Mouse (Mus musculus) gonadal fat pad, adult 2 months (tissue): ENCODE results near the gene Dus2. TPM values are rescaled to one million over a fixed set of nuclear protein-coding genes. Genes with fewer than 3 reads are reported as not detected.
"Not testable (repeated sequence)": the region's sequence is repeated elsewhere in the genome, so short reads cannot be mapped to it uniquely, and the experiment has no call there.

ENCODE experiments used
- DNase-seq: peaks from one replicate; pipeline ENCODE4 v3.0.0-alpha.2; 2012; ENCODE audit warnings: low read depth
- polyA plus RNA-seq: library from polyadenylated mRNA; depleted of rRNA; stranded (reverse); fragments of >200 nt; gene quantifications from 2 replicates; pipeline ENCODE4 v1.2.3, GENCODE M21; 2012

Dus2 gene
- polyA plus RNA-seq, 1 experiment: 14.5 TPM

DNA sequence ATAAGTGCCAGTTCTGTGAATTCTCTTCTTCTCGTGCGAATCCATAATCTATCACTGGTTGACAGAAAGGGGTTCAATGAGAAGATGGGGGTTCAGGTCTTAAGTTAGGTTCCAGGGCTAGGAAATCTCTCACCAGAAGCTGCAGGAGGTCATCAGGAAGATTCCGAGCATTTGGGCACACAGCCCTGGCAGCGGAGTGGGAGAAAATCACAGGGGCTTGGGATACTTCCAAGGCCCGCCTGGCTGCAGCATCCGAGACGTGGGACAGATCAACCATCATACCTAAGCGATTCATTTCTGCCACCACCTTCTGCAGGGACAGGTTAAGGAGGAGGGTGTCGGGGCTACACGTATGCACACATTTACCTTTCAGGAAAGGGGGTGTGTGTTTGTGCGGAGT, 2.6 kb upstream of the Dus2 start:
- no peak for DNase-seq

GRCm38 (mm10) chr8:105991546-105991945, 409 bp downstream of the Dus2 start:
- no peak for DNase-seq

DNA sequence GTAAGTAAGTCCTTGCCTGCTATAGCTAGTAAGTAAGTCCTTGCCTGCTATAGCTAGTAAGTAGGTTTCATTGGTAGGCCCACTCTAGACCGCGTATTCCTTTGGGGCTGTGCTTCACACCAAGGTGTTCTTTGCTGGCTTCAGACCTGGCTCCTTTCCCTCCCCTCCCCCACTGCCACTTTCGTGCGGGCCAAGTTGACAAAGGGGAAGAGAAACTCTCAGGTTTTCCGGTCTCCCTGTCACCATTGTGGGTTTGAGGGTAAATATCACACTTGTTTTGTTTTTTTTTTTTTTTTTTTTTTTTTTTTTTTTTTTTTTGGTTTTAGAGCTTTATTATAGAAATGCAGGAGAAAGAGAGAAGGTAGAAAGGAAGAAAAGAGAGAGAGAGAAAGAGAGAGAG, 1.4 kb downstream of the Dus2 start:
- no peak for DNase-seq

GRCm38 (mm10) chr8:105993226-105993625, 2.1 kb downstream of the Dus2 start:
- DNase-seq: no peak

DNA sequence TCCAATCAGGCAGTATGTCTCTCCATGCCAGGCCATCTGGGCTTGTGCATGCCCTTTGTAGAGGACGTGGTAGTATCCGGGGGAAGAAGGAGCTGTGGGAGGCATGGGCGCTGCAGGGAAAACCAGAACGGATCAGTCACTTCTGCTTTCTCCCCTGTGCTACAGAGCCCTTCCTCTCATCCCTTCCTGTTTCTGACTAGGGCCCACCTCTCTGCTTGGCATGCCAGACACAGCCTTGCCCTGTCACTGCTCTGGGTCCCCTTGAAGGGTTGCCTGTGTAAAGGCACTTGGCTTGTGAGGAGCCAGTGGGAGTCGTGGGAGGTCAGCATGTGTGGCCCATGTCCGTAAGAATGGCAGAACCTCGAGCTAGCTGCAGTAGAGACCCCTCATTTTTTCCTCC, 5.2 kb downstream of the Dus2 start:
- no peak for DNase-seq

DNA sequence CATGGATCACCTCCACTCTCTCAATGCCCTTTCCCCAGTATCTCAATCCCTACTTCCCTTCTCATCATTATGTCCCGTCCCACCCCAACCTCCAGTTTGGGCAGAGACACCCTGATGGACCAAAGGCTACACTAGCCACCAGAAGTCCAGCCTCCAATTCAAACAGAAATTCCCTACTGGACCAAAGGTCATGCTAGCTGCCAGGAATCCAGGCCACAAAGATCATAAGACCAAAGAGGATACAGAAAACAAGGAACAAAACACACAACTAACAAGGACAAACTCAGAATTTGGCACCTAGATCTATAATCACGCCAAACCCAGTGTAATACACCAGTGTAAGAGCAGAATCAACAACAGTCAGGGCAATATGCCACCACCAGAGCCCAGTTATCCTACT, 7.8 kb downstream of the Dus2 start:
- no peak for DNase-seq

- no peak for DNase-seq
Observed at GRCm38 (mm10) chr8:106001908-106002307, 10.8 kb downstream of the Dus2 start.

DNA sequence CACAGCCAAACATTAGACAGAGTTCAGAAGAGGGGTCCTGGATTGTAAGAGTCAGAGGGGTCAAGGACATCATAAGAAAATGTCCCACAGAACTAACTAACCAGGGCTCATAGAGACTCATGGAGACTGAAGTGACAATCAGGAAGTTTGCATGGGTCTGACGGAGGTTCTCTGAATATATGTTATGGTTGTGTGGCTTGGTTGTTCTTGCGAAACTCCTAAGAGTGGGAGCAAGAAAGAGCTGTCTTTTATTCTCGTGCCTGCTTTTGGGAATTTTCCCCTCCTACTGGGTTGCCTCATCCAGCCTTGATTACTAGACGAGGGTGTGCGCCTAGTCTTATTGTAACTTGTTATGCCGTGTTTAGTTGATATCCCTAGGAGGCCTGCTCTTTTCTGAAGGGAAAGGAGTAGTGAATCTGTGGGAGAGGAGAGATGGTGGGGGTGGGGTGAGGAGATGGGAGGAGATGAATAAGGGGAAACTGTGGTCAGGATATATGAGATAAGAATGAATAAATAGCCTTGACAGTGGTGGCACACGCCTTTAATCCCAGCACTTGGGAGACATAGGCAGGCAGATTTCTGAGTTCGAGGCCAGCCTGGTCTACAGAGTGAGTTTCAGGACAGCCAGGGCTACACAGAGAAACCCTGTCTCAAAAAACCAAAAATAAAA, 13.5 kb downstream of the Dus2 start:
- DNase-seq: no peak

- no peak for DNase-seq
Observed at GRCm38 (mm10) chr8:106005875-106006274, 14.7 kb downstream of the Dus2 start, which contains the start of gene Dpep2nb. Dpep2nb (minus strand) TSS chr8:106005975.

DNA sequence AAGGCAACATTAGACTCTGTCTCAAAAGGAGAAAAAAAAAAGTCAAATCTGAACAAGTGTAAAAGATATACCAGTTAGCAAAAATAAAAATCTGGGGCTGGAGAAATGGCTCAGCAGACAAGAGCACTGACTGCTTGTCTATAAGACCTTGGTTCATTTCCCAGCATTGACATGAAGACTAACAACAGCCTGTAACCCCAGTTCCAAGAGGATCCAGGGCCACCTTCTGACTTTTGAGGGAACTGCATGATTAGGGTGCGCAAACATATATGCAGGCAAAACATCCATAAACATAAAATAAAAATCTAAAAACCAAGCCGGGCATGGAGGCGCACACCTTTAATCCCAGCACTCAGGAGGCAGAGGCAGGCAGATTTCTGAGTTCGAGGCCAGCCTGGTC, 15.3 kb downstream of the Dus2 start:
- DNase-seq: no peak

GRCm38 (mm10) chr8:106007135-106007534, 16.0 kb downstream of the Dus2 start:
- DNase-seq: no peak

DNA sequence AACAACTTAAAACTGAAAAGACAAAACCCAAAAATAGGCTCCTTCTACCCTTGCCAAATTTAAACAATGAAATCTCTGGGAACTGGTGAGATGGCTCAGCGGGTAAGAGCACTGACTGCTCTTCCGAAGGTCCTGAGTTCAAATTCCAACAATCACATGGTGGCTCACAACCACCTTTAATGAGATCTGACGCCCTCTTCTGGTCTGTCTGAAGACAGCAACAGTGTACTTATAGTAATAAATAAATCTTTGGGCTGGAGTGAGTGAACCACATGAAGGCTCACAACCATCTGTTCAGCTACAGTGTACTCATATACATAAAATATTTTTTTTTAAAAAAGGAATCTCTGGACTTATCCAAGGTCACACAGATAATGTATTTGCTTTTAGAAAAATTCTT, 16.8 kb downstream of the Dus2 start:
- DNase-seq: not testable (repeated sequence)

- DNase-seq: no peak
Observed at GRCm38 (mm10) chr8:106010748-106011642, 19.9 kb downstream of the Dus2 start.

GRCm38 (mm10) chr8:106011643-106011986, 20.5 kb downstream of the Dus2 start, which contains the start of gene Ddx28:
Ddx28 (minus strand) TSS chr8:106011882.
- no peak for DNase-seq

DNA sequence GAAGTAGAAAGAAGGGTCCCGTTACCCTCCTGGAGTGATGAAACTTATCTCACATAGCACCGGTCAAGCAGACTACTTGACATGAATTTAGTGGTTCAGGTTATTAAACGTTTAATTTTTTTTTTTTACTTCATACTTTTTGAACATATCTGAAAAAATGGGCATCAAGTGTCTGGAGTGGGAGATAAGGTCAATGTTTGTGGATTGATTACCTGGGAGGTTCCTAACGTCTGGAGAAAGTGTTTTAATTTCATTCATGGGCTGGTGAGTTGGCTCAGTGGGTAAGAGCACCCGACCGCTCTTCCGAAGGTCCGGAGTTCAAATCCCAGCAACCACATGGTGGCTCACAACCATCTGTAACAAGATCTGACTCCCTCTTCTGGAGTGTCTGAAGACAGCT, 21.1 kb downstream of the Dus2 start:
- not testable (repeated sequence) for DNase-seq

DNA sequence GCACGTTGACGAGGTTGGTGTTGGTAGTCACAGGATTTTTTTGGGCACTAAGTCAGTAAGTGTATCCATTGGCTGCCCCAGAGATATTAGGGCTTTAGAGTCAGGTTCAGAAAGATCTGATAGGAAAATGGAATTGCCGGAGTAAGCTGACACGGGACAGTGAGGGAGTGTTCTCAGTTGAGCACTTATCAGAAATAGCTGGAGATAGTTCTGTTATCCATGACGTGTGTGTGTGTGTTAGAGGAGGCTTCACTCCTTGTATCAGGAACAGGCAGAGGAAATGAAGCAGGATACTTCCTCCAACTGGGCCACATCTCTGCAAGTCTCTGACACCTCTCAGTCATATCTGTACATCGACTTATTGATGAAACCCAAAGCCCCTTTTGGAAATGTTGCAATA, 25.1 kb downstream of the Dus2 start:
- DNase-seq: no peak

DNA sequence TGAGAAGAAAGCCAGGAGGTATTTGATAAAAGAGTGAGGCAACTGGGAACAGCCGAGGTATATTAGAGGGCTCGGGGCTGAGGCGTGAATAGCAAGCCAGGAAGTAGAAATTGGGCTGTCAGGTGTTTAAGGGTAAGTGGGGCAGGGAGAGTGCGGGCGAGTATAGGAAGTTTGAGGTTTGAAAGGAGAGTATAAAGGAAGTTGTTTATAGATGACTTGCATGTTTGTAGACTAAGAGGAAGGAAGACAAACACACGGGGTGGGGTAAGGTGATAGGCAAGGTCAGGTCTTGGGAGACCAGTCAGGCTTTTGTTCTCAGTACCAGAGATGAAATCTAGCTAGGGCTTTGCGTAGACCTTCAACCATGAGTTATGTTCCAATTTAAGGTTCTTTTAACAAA, 26.0 kb downstream of the Dus2 start:
- no peak for DNase-seq

- no peak for DNase-seq
Observed at GRCm38 (mm10) chr8:106018039-106018438, 26.9 kb downstream of the Dus2 start.

GRCm38 (mm10) chr8:106022483-106022882, 31.3 kb downstream of the Dus2 start:
- no peak for DNase-seq

- DNase-seq: no peak
Observed at GRCm38 (mm10) chr8:106038721-106039120, 47.6 kb downstream of the Dus2 start.

DNA sequence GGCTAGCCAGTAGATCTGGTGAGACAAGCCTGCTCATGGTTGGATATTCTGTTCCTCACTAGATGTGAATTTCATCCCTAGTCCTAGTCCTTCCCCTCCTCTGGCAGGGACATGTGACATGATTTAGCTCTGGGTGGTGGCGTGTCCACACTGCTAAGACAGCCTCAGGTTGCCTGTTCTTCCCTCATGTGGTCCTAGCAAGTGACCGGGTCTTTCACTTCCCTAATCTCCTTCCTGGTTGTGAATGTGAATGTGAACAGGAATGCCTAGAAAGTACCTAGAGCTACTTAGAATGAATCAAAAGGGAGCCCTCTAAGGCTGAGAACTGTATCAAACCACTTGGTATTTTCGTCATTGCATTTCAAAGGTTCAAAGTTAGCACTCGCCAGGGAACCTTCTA, 48.5 kb downstream of the Dus2 start:
- DNase-seq: no peak

- DNase-seq: no peak
Observed at GRCm38 (mm10) chr8:106040218-106040617, 49.1 kb downstream of the Dus2 start.

DNA sequence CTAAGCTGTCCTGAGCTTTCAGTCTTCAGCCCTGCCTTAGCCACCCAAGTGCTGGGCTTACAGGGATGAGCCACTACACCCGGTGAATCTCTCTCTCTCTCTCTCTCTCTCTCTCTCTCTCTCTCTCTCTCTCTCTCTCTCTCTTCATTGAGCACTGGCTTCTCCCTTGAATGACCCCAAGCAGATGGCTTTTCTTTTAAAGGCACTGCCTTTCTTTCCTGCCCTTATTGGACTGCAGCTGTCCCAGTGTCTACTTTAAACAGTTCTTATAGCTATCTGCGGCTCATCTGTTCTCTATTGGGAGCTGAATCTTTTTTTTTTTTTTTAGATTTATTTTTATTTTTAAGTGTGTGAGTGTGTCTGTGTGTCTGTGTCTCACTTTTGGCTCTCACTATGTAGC, 51.9 kb downstream of the Dus2 start:
- DNase-seq: no peak
